Mouse (Mus musculus) hematopoietic stem cell, adult 5-6 weeks (primary cell): ENCODE results near the gene Kcnk15. TPM values are rescaled to one million over a fixed set of nuclear protein-coding genes. Genes with fewer than 3 reads are reported as not detected.

ENCODE experiments used
- ATAC-seq, 2 experiments: fragments of 125-278 bp in 1 of 2; replicated peaks in 1 of 2; 2 replicates each; pipeline ENCODE4 v1.8.0; 2016 to 2017; ENCODE audit warnings: inconsistent platforms in 2 of 2, mild to moderate bottlenecking in 2 of 2, moderate number of reproducible peaks in 2 of 2, low read depth in 1 of 2, moderate TSS enrichment in 1 of 2; ENCODE audit not compliant: low FRiP score in 2 of 2, poor library complexity in 2 of 2, severe bottlenecking in 2 of 2, insufficient read depth in 1 of 2, low TSS enrichment in 1 of 2
- total RNA-seq: library from RNA; stranded (forward); fragments of 172-1452, 232-1000 nt; gene quantifications from 2 replicates; pipeline ENCODE4 v1.2.3, GENCODE M21; 2017

The Kcnk15 gene
- not detected in 2 replicates for total RNA-seq

DNA sequence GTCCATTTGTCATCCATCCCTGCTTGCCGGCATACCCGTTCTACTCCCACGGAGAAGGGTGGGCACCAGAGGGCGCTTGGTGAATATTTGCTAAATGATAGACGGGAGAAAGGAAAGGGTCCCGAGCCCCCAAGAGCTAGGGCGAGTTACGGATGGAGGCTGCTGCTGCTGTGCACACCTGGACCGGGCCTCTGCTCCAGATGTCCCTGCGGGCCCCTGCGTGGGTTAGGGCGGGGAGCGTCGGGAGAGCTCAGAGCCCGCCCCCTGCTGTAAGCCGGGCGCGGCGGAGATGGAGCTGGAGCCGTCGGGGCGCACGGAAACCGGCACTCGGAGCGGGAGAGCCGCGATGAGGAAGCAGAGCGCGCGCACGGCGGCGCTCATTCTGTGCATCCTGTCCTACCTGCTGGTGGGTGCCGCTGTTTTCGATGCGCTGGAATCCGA, at the start of gene Kcnk15:
Kcnk15 (plus strand) TSS at position 191 of the 441 bp plus-strand sequence.
- ATAC-seq: peak in 1 of 2 experiments; percentile 6; a peak in 1 of 4 replicates

- ATAC-seq: no peak
Observed at GRCm38 (mm10) chr2:163803838-163804237, 49.6 kb upstream of the Kcnk15 start.

GRCm38 (mm10) chr2:163809166-163809565, 44.3 kb upstream of the Kcnk15 start:
- no peak for ATAC-seq

DNA sequence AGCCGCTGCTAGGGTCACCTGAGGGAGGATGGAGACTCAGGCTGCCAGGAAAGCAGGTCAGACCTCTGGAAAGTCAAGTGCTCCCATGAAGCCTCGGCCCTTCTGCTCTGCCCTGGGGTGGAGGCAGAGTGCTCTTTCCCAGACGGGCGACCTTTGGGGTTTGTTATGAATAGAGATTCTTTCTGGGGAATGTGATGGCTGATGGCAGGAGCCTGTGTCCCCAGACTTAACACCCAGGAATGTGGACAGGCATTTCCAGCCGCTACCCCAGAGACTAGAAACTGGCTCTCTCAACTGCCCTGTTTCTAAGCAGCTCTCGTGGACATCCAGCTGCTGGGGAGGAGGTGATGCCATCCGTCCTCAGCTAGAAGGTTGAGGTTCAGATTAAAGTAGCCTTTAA, 43.7 kb upstream of the Kcnk15 start:
- ATAC-seq: no peak

DNA sequence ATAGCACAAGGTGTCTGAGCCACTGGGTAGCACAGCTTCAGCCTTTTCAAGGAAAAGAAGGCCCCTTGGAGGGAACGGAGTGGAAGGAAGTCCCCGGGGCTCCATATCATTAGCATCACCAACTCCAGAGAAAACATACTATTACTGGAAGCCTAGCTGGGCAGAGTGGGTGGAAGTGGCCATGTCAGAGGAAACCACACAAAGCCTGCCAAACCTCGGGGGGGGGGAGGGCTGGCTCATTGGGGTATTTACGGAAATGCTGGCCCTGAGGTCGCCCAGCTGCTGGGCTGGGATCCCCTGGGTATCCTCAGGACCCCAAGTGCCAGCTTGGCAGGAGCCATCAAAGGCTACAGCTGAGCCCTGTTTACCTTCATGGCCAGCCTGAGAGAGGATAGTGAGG, 40.4 kb upstream of the Kcnk15 start:
- peak; percentile 77 to 78 for ATAC-seq

GRCm38 (mm10) chr2:163814739-163815465, 38.5 kb upstream of the Kcnk15 start:
- no peak for ATAC-seq

GRCm38 (mm10) chr2:163820607-163821006, 32.8 kb upstream of the Kcnk15 start, which contains the start of gene Ccn5:
TSS of gene Ccn5 (plus strand) at chr2:163820861.
- peak; percentile 75 to 87 for ATAC-seq

GRCm38 (mm10) chr2:163823248-163823647, 30.2 kb upstream of the Kcnk15 start:
- ATAC-seq: peak in 1 of 2 experiments; percentile 44; a peak in 2 of 4 replicates

DNA sequence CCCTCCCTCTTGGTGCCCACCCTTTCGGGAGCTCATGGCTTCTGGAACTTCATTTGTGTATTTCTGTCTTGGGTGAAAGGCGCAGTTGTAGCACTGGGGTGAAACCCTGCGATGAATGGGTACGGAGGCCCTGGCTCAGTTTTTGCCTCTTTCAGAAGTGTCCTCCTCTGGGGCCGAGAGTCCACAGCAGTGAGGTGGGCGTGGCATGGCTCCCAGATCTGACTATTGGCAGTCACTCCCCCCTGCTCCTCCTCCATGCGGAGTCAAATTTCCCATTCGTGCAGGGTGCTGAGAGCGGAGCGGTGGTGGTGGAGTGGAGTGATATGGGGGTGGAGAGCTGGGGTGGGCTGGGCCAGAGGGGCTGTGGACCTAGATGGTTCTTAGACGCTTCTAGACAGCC, 29.7 kb upstream of the Kcnk15 start:
- no peak for ATAC-seq

DNA sequence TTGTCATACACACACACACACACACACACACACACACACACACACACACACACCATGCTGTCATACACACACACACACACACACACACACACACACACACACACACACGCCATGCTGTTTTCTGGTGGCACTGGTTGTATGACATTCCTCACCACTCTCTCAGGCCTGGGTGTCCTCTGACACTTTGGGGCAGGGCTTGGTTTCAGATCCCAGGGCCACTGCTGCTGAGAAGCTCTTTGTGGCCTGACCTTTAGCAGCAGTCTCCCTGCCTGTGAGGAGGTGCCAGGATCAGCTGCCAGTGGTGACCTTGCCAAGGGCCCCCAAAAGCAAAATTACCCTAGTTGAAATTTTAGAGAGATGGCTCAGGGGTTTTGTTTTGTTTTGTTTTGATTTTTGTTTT, 27.6 kb upstream of the Kcnk15 start:
- ATAC-seq: no peak

DNA sequence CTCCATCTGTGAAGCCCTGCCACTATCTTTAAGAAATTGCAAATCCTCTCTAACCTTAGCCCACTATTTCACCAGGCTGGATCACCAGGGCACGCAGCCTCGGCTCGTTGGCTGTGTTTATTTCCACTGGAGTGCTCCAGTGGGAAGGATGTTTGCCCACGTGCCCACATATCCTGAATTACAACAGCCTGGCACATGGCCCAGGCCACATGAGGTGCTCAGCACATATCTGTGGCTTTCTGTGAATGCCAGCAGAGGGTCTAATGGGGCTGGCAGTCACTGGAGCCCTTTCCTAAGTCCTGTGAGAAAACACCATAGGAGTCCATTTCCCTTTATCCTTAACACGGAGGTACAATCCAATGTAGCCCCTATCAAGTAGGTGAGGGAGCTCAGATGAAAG, 27.0 kb upstream of the Kcnk15 start:
- 0 out of 4 replicates have a peak, but pooled peaks of 1 of the 2 experiments have one; percentile 8 for ATAC-seq

GRCm38 (mm10) chr2:163831163-163831562, 22.3 kb upstream of the Kcnk15 start:
- ATAC-seq: no peak

DNA sequence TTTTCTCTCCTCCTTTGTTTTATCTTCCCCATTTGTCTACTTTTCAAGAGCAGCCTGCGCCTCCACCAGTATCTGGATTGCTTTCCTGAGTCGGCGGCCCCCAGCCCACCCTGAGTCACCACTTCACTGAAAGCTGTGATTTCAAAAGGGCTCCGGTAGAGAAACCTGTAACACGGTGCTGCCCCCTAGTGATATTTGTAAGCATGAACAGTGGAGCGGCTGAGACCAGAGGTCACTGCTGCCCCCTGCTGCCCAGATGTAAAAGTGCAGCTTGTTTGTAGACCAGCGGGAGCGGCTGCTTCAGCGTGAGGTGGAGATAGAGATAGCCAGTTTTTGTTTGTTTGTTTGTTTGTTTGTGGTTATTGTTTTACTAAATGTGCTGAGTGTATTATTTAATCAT, 15.4 kb upstream of the Kcnk15 start:
- ATAC-seq: peak; percentile 95 to 99

DNA sequence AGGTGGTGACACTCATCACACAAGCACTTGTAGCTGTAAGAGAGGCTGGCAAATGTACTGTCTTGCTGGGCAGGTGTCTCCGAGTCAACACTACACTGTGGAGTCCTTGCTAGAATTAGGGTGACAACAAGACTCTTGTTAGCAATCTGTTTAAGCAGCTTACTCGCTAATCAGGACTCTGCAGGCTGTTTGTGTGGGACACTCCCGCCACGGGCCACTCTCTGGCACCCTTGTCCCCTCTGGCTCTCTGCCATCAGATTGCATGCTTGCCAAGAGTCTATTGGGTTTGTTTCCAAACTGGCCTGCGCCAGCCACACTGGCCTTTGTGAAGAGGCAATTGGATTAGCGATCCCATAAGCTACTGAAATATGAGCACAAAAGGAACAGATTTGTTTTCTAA, 13.9 kb upstream of the Kcnk15 start:
- ATAC-seq: no peak

DNA sequence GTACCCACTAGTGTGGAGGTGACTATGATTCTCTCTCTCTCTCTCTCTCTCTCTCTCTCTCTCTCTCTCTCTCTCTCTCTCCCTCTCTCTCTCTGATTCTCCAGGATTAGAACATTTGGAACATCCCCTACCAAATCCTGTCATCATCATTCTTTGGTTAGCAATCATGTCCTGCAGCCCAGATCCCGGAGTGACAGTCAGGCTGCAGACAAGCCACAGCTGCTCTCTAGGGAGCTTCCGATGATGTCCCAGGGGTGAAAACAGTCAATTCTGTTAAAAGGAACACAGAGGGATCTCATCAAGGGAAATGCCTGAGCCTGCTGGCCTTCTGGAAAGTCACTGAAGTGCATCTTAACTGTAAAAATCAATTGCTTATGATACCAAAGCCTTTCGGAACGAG, 11.4 kb upstream of the Kcnk15 start:
- no peak for ATAC-seq

- ATAC-seq: no peak
Observed at GRCm38 (mm10) chr2:163857233-163857632, 3.8 kb downstream of the Kcnk15 start.

DNA sequence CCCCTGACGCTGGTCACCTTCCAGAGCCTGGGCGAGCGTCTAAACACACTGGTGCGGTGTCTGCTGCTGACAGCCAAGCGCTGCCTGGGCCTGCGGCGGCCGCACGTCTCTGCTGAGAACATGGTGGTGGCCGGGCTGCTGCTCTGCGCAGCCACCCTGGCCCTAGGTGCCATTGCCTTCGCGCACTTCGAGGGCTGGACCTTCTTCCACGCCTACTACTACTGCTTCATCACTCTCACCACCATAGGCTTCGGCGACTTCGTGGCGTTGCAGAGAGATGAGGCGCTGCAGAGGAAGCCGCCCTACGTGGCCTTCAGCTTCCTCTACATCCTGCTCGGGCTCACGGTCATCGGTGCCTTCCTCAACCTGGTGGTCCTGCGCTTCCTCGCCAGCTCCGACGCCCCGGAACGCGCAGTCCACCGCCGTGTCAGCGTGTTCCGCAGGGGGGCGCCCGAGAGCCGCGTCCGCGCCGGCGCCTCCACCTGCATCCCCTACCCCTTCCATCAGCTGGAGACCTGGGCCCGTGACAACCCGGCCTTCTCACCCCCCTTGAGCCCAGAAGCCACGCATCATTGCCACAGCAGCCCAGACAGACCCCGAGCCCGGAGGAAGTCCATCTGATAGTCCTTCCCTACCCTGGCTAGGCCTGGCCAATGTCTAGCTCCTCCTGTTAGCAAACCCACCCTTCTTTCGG, 5.0 kb downstream of the Kcnk15 start:
- ATAC-seq: peak in 1 of 2 experiments; percentile 40; a peak in 2 of 4 replicates

DNA sequence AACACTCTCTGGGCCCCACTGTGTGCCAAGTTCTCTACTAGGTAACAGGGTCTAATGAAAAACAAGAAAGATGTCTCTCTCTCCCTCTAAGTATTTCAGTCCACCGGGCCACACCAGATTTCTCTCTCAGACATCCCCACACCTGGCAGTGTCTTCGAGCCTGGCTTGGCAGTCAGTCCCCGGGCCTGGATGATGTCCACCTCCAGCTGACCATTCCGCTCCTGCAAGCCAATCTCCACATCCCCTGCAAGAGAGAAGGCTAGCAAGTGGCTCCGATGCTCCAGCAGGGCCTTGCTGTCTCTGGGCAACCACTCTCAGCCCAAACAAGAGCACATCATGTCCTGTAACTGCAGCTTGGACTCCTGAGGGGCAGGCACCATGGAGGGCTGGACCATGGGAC, 11.9 kb downstream of the Kcnk15 start:
- ATAC-seq: no peak
